Mouse (Mus musculus): ENCODE measurements around the gene D10Wsu102e. TPM values are rescaled to one million over a fixed set of nuclear protein-coding genes. Genes with fewer than 3 reads are reported as not detected.
"Not testable (repeated sequence)": the region's sequence is repeated elsewhere in the genome, so short reads cannot be mapped to it uniquely, and the experiment has no call there.

Gene D10Wsu102e
- polyA plus RNA-seq, 1 experiment from 2014 or later = 0.67 TPM

DNA sequence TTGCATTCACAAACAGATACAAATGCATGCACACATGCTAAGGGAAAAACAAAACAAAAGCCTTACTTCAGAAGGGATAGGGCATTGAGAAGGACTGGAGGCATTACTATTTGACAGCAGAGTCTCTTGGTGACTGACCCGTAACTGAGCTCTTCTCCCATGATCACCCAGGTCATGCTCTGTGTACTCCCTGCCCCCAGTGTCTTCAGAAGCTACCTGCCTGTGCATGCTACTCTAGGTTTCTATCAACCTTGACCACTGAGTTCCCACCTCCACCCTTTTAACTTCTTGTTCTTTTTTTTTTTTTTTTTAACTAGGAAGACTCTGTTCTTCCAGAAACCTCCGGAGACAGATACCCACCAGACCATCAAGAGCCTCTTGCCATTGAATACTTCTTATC, 9.3 kb upstream of the D10Wsu102e start:
- Histone ChIP-seq H3K36me3 (no peaks in the 10 kb centered on the region), H3K4me1 (peaks cover 12% of the 10 kb centered on the region; the same call in 1 of the 2 replicates), H3K27ac (no peak overlapping the region), H3K4me3 (no peak overlapping the region), H3K4me2 (no peak overlapping the region), H3K9me3 (no peaks in the 10 kb centered on the region), H3K27me3 (no peaks in the 10 kb centered on the region), H3K9ac (no peak overlapping the region)
- no peak for ATAC-seq (ENCODE audit: borderline replicate concordance, extremely low read depth, low FRiP score, low TSS enrichment)
- 87% methylated on average over 2 of the region's 2 CpGs for WGBS

DNA sequence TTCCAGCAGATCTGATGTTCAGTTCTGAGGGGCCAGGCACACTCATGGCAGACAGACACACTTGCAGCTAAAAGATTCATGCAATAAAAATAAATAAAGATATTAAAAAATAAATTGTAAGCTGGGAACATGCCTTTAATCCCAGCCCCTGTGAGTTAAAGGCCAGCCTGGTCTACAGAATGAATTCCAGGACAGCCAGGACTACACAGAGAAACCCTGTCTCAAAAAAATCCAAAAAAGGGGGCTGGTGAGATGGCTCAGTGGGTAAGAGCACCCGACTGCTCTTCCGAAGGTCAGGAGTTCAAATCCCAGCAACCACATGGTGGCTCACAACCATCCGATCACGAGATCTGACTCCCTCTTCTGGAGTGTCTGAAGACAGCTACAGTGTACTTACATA, 8.2 kb upstream of the D10Wsu102e start:
- not testable (repeated sequence) for H3K36me3 ChIP-seq; H3K9ac ChIP-seq; H3K27me3 ChIP-seq; H3K9me3 ChIP-seq; H3K4me3 ChIP-seq; H3K27ac ChIP-seq; ATAC-seq (ENCODE audit: borderline replicate concordance, extremely low read depth, low FRiP score, low TSS enrichment); H3K4me2 ChIP-seq
- peaks cover 12% of the 10 kb centered on the region; the same call in 1 of the 2 replicates for H3K4me1 ChIP-seq
- WGBS = 77% methylated on average over 4 of the region's 4 CpGs

- peak; percentile 80 for ATAC-seq (ENCODE audit: borderline replicate concordance, extremely low read depth, low FRiP score, low TSS enrichment)
- peak overlapping the region; percentile 58 for H3K27ac ChIP-seq
- H3K4me3 ChIP-seq = no peak overlapping the region
- H3K9ac ChIP-seq = no peak overlapping the region
- no peaks in the 10 kb centered on the region for H3K27me3 ChIP-seq
- no peaks in the 10 kb centered on the region for H3K9me3 ChIP-seq
- WGBS = 13% methylated on average over 14 of the region's 14 CpGs
- no peaks in the 10 kb centered on the region for H3K36me3 ChIP-seq
- H3K4me2 ChIP-seq = peak overlapping the region; percentile 28
- peaks cover 12% of the 10 kb centered on the region; the same call in 1 of the 2 replicates for H3K4me1 ChIP-seq
Observed at GRCm38 (mm10) chr10:83353680-83354332, 6.2 kb upstream of the D10Wsu102e start.

- Histone ChIP-seq H3K27me3 (no peaks in the 10 kb centered on the region), H3K4me1 (peaks cover 13% of the 10 kb centered on the region), H3K36me3 (no peaks in the 10 kb centered on the region), H3K27ac (peak overlapping the region; percentile 58), H3K4me3 (no peak overlapping the region), H3K9ac (no peak overlapping the region), H3K4me2 (peak overlapping the region; percentile 28), H3K9me3 (no peaks in the 10 kb centered on the region)
- ATAC-seq (ENCODE audit: borderline replicate concordance, extremely low read depth, low FRiP score, low TSS enrichment) = peak; percentile 33
- 51% methylated on average over 8 of the region's 8 CpGs for WGBS
Observed at GRCm38 (mm10) chr10:83354333-83354719, 5.7 kb upstream of the D10Wsu102e start.

GRCm38 (mm10) chr10:83356416-83356815, 3.6 kb upstream of the D10Wsu102e start:
- H3K4me1 ChIP-seq = peaks cover 26% of the 10 kb centered on the region
- no peaks in the 10 kb centered on the region for H3K9me3 ChIP-seq
- no peak for ATAC-seq (ENCODE audit: borderline replicate concordance, extremely low read depth, low FRiP score, low TSS enrichment)
- 76% methylated on average over 12 of the region's 12 CpGs for WGBS
- H3K27me3 ChIP-seq = no peaks in the 10 kb centered on the region
- no peaks in the 10 kb centered on the region for H3K36me3 ChIP-seq
- H3K27ac ChIP-seq = no peak overlapping the region
- H3K4me2 ChIP-seq = no peak overlapping the region
- no peak overlapping the region for H3K4me3 ChIP-seq
- no peak overlapping the region for H3K9ac ChIP-seq

GRCm38 (mm10) chr10:83359451-83359850, 570 bp upstream of the D10Wsu102e start:
- peak overlapping the region; percentile 92 for H3K4me3 ChIP-seq
- H3K27me3 ChIP-seq = no peaks in the 10 kb centered on the region
- H3K9ac ChIP-seq = peak overlapping the region; percentile 22; the same call in 1 of the 2 replicates
- no peak for ATAC-seq (ENCODE audit: borderline replicate concordance, extremely low read depth, low FRiP score, low TSS enrichment)
- peak overlapping the region; percentile 81 for H3K4me2 ChIP-seq
- H3K27ac ChIP-seq = no peak overlapping the region
- H3K9me3 ChIP-seq = no peaks in the 10 kb centered on the region
- H3K4me1 ChIP-seq = peaks cover 20% of the 10 kb centered on the region
- 89% methylated on average over 4 of the region's 4 CpGs for WGBS
- H3K36me3 ChIP-seq = peaks cover 19% of the 10 kb centered on the region

DNA sequence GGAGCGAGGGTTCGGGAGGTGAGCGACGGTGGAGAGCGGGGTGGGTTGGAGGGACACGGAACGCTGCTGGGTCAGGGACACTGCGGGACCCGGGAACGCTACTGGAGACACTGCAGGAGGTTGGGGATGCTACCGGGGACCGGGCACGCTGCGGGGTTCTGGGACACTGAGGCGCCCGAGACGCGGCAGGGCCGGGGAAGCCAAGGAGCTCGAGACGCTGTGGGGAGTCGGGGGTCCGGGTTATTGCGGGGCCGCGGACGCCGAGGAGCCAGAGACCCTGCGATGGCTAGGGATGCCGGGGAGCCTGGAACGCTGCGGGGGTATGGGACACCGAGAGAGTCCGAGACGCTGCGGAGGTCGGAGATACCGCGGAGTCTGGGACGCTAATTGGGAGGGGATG, 335 bp downstream of the D10Wsu102e start:
- Histone ChIP-seq H3K9ac (peak overlapping the region; percentile 80), H3K36me3 (peaks cover 27% of the 10 kb centered on the region), H3K27ac (peak overlapping the region; percentile 72), H3K4me3 (peak overlapping the region; percentile 92), H3K4me1 (peaks cover 20% of the 10 kb centered on the region), H3K4me2 (peak overlapping the region; percentile 81), H3K27me3 (no peaks in the 10 kb centered on the region), H3K9me3 (no peaks in the 10 kb centered on the region)
- under 1% methylated on average over 40 of the region's 40 CpGs for WGBS
- peak; percentile 70 for ATAC-seq (ENCODE audit: borderline replicate concordance, extremely low read depth, low FRiP score, low TSS enrichment)

DNA sequence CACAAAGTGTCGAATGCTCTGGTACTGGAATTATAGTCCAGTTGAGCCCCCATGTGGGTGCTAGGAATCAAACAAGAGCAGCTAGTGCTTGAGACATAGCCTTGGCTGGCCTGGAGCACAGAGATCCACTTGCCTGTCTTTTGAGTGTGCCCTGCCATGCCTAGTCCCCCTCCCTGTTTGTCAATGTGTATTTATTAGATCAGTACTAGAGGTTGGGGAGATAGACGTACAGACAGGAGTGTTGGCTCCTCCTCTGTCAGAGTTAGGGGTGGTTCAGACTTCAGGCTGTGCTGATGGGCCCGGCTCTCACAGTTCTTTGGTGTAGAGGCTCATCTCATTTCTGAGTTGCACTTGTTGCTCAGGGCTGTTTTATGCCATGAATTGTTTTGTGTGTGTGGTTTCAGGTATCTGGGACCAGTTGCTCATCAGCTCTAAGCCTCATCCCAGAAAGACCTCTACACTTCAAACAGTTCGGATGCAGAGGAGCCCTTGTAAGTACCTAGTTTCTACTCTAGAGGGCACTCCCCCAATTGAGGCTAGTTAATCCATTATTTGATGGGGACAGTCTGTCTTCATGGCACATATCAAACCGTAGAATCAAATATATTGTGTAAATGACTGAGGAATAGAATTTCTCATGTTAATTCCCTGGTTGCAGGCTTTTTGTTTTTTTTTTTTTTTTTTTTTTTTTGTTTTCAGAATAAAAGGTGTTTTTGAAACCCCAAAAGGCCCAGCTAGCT, 1.8 kb downstream of the D10Wsu102e start:
- peak overlapping the region; percentile 81 for H3K4me2 ChIP-seq
- H3K4me1 ChIP-seq = peaks cover 20% of the 10 kb centered on the region
- H3K36me3 ChIP-seq = peaks cover 41% of the 10 kb centered on the region
- H3K27ac ChIP-seq = no peak overlapping the region
- H3K4me3 ChIP-seq = no peak overlapping the region
- H3K9me3 ChIP-seq = no peaks in the 10 kb centered on the region
- no peaks in the 10 kb centered on the region for H3K27me3 ChIP-seq
- no peak for ATAC-seq (ENCODE audit: borderline replicate concordance, extremely low read depth, low FRiP score, low TSS enrichment)
- 47% methylated on average over 5 of the region's 5 CpGs for WGBS
- no peak overlapping the region for H3K9ac ChIP-seq

DNA sequence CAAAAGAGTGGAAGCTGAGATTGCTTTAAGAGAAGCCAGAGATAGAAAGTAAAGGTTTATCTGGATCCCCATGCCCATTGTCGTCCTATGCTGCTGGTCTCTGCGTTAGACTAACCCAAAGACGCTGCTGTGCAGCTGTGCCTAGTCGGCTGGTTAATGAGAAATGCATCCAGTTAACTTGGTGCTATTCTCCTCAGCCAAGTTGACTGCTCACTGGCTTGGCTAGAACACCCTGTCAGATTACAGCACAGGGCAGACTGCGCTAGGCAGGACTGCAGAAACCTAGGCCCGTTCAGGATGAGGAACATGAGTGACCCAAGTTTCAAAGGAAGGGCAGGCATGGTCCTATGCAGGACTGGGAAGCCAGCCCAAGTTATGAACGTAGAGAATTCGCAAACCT, 3.4 kb downstream of the D10Wsu102e start:
- no peak overlapping the region for H3K4me3 ChIP-seq
- H3K4me1 ChIP-seq = peaks cover 20% of the 10 kb centered on the region
- no peaks in the 10 kb centered on the region for H3K9me3 ChIP-seq
- no peak overlapping the region for H3K27ac ChIP-seq
- WGBS = 91% methylated on average over 8 of the region's 8 CpGs
- H3K36me3 ChIP-seq = peaks cover 55% of the 10 kb centered on the region
- H3K27me3 ChIP-seq = no peaks in the 10 kb centered on the region
- no peak overlapping the region for H3K4me2 ChIP-seq
- ATAC-seq (ENCODE audit: borderline replicate concordance, extremely low read depth, low FRiP score, low TSS enrichment) = no peak
- no peak overlapping the region for H3K9ac ChIP-seq

GRCm38 (mm10) chr10:83368918-83369317, 8.9 kb downstream of the D10Wsu102e start:
- Histone ChIP-seq H3K4me2 (no peak overlapping the region), H3K4me3 (no peak overlapping the region), H3K9me3 (no peaks in the 10 kb centered on the region), H3K4me1 (no peaks in the 10 kb centered on the region), H3K27ac (no peak overlapping the region), H3K9ac (no peak overlapping the region), H3K36me3 (peaks cover 57% of the 10 kb centered on the region), H3K27me3 (no peaks in the 10 kb centered on the region)
- ATAC-seq (ENCODE audit: borderline replicate concordance, extremely low read depth, low FRiP score, low TSS enrichment) = no peak
- WGBS = 43% methylated on average over 5 of the region's 5 CpGs

DNA sequence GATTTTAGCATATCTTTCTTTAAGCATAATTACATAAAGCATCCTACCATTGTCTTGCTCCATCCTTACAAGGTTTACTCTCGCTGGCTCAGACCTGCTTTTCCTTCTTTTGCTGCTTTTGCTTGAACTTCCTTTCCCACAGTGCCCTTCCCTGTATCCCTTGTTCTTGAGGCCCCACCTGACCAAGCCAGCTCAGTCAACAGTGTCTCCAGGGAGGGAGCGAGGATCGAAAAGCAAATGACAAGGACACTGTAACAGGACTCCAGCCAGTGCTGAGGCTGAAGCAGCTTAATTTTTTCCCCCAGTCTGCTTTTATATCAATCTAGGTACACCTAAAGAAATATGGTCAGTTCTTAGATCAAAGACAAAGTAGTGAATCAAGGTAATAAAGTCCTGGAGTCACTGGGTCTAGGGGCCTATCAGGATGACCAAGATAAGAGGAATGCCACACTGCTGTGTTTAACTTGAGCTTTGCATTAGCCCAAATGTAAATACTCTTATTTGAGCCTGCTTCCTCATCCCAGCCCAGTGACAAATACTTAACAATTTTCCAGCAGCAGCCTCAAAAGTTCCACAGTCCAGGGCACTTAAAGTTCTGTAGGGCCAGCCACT, 14.1 kb downstream of the D10Wsu102e start:
- Histone ChIP-seq H3K9me3 (no peaks in the 10 kb centered on the region), H3K36me3 (peaks cover 20% of the 10 kb centered on the region; the same call in 1 of the 2 replicates), H3K9ac (no peak overlapping the region), H3K4me3 (no peak overlapping the region), H3K27me3 (no peaks in the 10 kb centered on the region), H3K4me2 (no peak overlapping the region), H3K4me1 (peaks cover 10% of the 10 kb centered on the region), H3K27ac (0 out of 2 replicates have a peak overlapping the region, but pooled peaks have one; percentile 36)
- ATAC-seq (ENCODE audit: borderline replicate concordance, extremely low read depth, low FRiP score, low TSS enrichment) = no peak
- 71% methylated on average over 3 of the region's 3 CpGs for WGBS

DNA sequence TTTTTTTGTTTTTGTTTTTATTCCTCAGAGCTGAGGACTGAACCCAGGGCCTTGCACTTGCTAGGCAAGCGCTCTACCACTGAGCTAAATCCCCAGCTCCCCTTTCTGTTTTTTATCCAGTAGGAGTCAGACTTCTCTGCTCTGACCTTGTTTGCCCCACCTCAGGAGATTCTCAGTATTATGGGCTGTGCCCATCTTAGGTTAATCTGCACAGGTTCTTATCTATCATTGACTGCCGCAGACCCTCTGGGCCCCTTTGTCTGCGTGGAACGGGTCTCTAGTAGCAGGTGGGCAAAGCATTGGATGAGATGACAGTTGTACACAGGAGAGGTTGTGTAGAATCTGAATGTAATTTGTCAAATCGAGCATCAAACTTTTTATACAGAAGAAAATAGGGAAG, 15.4 kb downstream of the D10Wsu102e start:
- 91% methylated on average over 5 of the region's 5 CpGs for whole genome bisulfite sequencing
- not testable (repeated sequence) for H3K4me3 ChIP-seq; H3K27me3 ChIP-seq; ATAC-seq (ENCODE audit: borderline replicate concordance, extremely low read depth, low FRiP score, low TSS enrichment); H3K9ac ChIP-seq; H3K27ac ChIP-seq; H3K9me3 ChIP-seq; H3K4me2 ChIP-seq
- H3K36me3 ChIP-seq = peaks cover 17% of the 10 kb centered on the region; the same call in 1 of the 2 replicates
- peaks cover 10% of the 10 kb centered on the region for H3K4me1 ChIP-seq

All from lung, embryonic 15.5 days (tissue).